Mouse (Mus musculus) yolk sac, embryonic 10.5 days (tissue): ENCODE data around the gene Zfp952.
"Not testable (repeated sequence)": the region's sequence is repeated elsewhere in the genome, so short reads cannot be mapped to it uniquely, and the experiment has no call there.

ENCODE experiments used
- DNase-seq: peaks from one replicate; pipeline ENCODE4 v3.0.0-alpha.2; 2017; ENCODE audit warnings: low spot score

Gene Zfp952

DNA sequence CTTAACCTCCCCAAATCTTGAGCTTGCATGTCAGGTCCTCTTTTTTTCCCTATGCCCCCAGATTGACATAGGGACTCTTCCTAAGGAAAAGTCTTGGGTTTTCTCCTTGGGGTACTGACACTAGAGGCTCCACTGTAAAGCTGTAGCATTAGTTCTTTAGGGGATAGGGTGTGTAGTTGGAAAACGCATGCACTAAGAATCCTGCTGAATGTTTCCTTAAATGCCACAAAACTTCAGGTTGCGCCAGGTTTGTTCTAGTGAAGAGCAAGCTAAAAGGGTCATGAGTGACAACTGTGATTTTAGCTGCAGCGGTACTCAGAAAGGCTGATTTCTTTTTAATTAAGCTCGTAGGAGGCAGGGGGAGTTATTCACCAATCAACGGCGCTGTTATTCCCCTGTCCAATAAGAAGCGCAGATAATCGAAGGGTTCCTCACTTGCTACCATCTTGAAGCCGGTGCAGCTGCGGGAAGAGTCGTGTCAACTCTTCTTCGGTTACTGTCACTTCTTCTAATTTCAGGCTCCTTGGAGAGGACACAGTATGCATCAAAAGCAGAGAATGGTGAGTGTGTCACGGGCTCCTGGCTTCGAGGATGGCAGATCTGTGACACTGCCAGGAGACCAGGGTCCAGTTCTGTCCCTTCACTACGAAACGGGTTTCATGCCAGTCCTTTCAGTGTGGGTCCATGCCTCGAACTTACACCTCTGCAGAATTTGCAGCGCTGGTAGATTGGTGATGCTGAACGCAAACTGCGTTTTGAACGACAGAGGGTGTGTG, at the start of gene Zfp952:
Gene Zfp952, plus strand, starts transcription at position 431 of the 776 bp plus-strand sequence.
- peak; percentile 86 for DNase-seq

- no peak for DNase-seq
Observed at GRCm38 (mm10) chr17:32943661-32944060, 49.3 kb upstream of the Zfp952 start.

GRCm38 (mm10) chr17:32944402-32945035, 48.4 kb upstream of the Zfp952 start:
- DNase-seq, result no peak

DNA sequence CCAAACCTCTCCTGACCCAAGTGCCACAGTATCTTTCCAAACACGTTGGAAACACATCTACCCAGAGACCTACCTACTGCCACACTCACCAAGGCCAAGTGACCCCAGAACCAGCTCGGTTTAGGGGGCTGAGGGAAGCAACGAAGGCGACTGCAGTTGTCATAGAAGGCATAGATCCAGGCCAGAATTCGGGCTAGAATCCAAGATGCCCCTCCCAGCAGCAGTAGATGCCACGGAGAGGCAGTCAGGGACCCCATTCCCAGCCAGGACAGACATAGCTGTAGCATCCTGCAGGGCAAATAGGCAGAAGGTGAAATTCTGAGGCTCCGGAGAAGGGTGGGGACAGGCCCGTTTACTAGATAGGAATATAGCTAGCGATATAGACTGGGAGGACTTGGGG, 46.2 kb upstream of the Zfp952 start:
- no peak for DNase-seq

DNA sequence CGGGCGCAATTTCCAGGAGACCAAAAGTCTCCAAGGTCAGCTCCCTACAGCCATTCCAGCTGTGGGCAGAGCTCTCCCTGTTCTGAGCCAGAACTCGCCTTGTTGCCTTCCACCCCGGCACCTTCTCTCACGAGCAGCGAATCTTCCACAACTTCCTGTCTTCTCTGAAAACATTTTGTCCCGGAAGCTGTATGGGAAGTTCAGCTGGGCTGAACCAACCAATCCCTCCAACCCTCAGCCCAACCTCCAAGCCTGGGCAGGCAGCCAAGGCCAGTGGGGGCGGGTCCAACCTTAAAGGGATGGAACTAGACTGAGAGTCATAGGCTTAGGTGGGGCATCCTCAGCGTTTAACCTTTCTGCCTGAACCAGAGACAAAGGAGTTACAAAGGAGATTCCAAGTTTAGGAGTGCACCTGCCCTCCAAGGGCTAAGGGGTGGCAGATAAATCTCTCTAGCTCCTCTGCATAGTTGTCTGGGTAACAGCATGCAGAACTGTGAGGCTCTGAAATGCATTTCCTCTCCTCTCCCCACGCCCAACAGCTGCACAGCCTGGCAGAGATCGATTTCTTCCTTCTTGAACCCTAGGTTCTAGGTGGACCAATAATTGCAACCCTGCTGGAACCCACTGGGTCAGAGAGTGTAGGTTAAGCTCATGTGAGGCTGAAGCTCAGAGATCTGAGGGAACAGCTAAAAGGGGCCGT, 45.6 kb upstream of the Zfp952 start, which contains the start of gene Cyp4f13:
Gene Cyp4f13, minus strand, starts transcription at position 188 of the 700 bp plus-strand sequence.
- peak; percentile 89 for DNase-seq

- no peak for DNase-seq
Observed at GRCm38 (mm10) chr17:32950136-32950535, 42.8 kb upstream of the Zfp952 start.

DNA sequence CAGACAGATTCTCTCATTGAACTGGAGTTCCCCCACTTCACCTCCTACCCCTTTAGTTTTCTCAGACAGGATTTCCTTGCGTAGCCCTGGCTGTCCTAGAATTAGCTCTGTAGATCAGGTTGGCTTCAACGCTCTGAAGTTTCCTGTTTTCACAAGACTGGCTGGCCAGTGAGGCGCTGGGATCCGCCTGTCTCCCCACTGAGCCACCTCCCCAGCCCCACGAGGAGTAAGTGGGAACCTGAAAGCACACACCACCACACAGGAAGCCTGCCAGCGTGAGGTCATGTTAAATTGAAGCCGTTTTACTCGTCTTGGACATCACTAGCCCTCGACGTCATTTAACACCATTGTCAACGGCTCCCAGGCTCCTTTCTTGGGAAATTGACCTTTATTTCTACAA, 41.9 kb upstream of the Zfp952 start:
- no peak for DNase-seq

DNA sequence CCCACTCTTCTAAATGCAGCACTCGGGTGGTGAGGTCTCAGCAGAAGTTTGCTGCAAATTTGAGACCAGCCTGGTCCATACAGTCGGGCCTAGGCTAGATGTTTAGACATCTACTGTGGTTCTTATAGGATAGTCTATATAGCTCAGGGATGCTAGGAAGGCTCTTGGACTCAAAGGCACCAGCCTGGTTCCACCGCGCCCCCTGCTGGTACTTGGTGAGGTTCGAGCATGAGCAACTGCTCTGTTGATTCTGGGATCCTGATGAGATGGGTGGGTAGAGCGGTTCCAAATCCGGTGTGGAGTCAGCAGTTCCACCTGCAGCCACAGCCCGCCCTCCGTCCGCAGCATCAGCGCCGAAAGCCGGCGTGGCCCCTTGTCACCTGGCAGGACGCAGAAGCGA, 41.5 kb upstream of the Zfp952 start:
- DNase-seq, result peak; percentile 22

- DNase-seq, result no peak
Observed at GRCm38 (mm10) chr17:32965253-32965622, 27.7 kb upstream of the Zfp952 start.

DNA sequence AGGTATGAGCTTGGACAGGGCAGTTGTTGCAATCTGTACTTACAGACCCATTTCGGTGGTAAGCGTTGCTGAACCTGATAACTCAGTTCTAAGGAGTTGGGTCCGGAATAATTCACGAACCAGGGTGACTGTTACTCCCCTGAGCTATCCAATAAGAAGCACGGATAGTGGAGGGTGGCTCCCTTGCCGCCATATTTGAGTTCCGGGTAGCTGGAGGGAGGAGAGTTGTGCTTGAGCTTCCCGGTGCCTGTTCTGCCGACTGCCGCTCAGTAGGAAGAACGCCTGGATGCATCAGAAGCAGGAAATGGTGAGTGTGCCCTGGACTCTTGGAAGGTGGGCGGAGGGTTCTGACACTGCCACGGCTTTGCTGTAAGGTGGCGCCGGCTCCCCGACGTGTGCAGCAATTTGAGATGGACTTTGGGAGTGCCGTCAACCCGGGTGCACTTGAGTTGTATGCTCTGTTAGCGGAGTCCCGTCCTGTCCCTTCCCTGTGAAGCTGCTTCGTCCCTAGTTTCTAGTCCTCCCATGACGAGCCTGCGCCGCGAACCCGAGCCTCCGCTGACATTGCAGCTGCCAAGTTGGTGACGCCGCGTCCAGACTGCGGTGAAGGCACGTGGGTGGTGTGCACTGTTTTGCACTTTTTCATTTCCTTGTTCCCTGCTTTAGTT, 27.2 kb upstream of the Zfp952 start, which contains the start of gene Zfp472:
Gene Zfp472, plus strand, starts transcription at position 192 of the 668 bp plus-strand sequence.
- DNase-seq, result peak; percentile 92

DNA sequence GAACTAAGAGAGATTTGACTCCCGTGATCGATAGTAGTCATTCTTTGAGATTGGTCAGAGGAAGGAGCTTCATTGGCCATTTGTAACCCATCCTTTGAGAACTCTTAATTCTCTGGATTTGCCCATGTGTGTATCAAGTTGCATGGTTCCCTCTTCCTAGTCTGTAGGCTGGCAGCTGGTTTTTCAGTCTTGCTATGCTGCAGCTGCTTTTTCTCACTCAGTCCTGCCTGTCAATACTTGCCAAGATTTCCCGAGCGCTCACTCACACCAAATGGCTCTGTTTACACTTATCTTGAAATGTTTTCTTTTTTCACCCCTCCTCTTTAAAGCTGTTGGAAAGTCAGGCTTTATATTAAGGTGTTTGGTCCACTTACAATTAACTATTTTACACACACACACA, 11.6 kb upstream of the Zfp952 start:
- no peak for DNase-seq

- no peak for DNase-seq
Observed at GRCm38 (mm10) chr17:32986301-32986700, 6.6 kb upstream of the Zfp952 start.

- no peak for DNase-seq
Observed at GRCm38 (mm10) chr17:32991965-32992698, 797 bp upstream of the Zfp952 start.

DNA sequence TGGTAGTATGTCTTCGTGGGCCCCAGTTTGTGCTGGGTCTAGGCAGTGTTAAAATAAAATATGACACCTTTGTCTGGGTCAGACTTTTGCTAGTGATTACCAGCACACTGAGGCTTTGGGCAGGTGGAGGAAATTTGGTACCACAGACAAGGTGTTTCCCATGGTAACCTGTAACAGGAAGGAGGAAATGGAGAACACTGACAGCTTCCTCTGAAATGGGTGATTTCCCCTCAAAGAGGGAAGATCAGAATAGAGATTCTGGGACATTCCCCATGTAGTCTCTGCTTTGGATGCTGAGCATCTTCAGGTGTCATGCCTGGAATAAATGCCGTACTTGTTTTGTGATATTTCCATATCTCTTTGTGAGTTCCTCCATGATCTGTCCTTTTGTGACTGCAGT, 5.6 kb downstream of the Zfp952 start:
- DNase-seq, result no peak

- no peak for DNase-seq
Observed at GRCm38 (mm10) chr17:33008337-33008736, 15.4 kb downstream of the Zfp952 start.

DNA sequence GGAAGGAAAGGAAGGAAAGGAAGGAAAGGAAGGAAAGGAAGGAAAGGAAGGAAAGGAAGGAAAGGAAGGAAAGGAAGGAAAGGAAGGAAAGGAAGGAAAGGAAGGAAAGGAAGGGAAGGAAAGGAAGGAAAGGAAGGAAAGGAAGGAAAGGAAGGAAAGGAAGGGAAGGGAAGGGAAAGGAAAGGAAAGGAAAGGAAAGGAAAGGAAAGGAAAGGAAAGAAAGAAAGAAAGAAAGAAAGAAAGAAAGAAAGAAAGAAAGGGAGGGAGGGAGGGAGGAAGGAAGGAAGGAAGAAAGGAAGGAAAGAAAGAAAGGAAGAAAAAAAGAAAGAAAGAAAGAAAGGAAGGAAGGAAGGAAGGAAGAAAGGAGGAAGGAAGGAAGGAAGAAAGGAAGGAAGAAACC, 27.5 kb downstream of the Zfp952 start:
- DNase-seq, result not testable (repeated sequence)

DNA sequence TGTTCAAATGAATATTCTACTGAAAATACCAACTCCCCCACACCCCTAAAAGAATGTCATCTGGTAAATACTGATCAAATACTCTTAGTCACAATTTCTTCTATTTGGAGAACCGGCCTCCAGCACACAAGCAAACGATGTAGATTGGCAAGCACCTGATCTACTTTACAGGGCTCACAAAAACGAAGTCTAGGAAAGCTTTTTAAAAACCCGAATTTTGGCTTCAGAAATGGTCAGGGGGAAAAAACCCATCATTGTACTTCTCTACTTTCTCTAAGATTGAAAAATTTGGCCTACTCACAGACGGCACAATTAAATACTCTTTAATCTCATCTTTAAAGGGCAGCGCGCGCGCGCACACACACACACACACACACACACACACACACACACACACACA, 39.4 kb downstream of the Zfp952 start:
- no peak for DNase-seq

- peak; percentile 85 for DNase-seq
Observed at GRCm38 (mm10) chr17:33032900-33033891, 40.3 kb downstream of the Zfp952 start, which contains the start of gene Zfp763. Gene Zfp763 (minus strand): TSS chr17:33033402.
